Mouse (Mus musculus) ES-E14 (cell line): ENCODE results near the gene Rhbdf1.

Source experiments
- CHD2 ChIP-seq: IDR thresholded peaks from 2 replicates; pipeline ENCODE4 v1.6.1; 2014; ENCODE audit warnings: mild to moderate bottlenecking, low read depth, low read length, inconsistent platforms
- HCFC1 ChIP-seq: IDR thresholded peaks from 2 replicates; pipeline ENCODE4 v1.6.1; 2012; ENCODE audit warnings: low read length, inconsistent platforms, borderline replicate concordance; ENCODE audit not compliant: insufficient read depth
- MAFK ChIP-seq: IDR thresholded peaks from 2 replicates; pipeline ENCODE4 v1.6.1; 2014; ENCODE audit warnings: mild to moderate bottlenecking, low read depth, low read length, inconsistent platforms; ENCODE audit not compliant: insufficient read depth
- ZC3H11A ChIP-seq: IDR thresholded peaks from 2 replicates; pipeline ENCODE4 v1.6.1; 2012; ENCODE audit warnings: low read depth, mild to moderate bottlenecking, inconsistent platforms, low read length, borderline replicate concordance
- ZNF384 ChIP-seq: IDR thresholded peaks from 2 replicates; pipeline ENCODE4 v1.6.1; 2012; ENCODE audit warnings: low read depth, low read length, inconsistent platforms

DNA sequence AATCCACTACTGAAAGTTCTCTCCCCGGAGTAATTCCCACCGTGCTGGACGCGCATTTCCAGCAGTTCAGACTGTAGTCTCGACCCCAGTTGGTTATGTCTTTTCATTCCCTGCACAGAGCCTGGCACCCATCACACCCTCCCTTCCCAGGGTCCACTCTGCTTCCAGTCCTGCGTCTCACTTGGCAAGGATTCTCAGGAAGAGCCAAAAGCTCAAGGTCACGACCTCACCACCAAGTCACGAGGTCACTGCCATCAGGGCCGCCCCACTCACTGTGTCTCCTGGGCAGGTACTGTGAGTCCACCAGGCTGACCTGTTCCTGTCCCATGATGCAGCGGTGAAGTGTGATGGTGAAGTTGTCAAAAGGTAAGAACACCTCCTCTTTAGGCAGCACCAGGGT, 28.0 kb downstream of the Rhbdf1 start:
- TF ChIP-seq MAFK = no peak
- no peak for TF ChIP-seq ZC3H11A
- TF ChIP-seq CHD2 = no peak
- TF ChIP-seq HCFC1 = no peak
- no peak for TF ChIP-seq ZNF384
